Mouse (Mus musculus) testis, postnatal 10 days (tissue): ENCODE data around the gene Acvr1b.

Experiments used
- DNase-seq: peaks from one replicate; pipeline ENCODE4 v3.0.0; 2021; ENCODE audit warnings: low spot score

Gene Acvr1b

DNA sequence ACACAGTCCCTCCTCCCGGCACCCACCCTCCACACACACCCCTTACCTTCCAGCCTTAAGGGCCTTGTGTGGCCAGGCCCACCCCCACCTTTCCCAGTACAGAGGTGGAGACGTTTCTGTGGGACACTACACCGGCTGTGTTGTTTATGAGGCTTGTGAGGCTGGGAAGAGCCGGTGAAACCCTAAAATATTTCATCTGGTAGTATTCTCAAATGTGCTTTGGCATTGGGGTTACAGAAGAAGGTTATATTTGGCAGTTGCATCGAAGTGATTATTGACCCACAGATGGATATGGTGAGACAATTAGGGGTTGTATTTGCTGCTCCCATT lies 1.2 kb downstream of the Acvr1b start:
- no peak for DNase-seq

DNA sequence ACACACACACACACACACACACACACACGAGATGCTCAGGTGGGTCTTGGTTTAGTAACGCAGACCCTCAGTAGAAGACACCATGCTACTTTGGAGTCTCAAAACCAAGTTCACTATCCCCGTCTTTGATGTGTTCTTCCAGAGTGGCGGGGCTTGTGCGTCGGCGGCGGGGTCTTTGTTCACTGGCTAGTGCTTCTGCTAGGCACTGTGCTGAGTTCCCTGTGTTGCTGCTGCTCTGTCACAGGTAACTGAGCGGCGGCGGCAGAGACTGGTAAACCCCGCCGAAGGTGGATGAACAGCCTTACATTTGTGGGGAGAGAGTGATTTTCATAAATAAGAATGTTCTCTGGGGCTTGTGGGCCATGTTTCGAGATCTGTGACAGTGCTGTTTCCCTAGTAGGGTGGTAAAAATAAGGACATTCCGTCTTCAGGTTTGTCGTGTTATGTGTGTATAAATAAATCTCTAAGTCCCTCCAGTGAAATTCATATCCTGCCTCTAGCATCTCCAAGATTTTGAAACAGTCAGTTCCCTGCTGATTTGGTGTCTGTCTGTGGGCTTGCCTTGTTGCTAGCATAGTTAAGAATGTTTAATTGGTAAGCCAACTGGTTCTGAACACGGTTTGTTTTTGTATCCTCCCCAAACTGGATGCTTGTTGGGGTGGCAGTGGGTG lies 1.9 kb downstream of the Acvr1b start:
- DNase-seq, result no peak

DNA sequence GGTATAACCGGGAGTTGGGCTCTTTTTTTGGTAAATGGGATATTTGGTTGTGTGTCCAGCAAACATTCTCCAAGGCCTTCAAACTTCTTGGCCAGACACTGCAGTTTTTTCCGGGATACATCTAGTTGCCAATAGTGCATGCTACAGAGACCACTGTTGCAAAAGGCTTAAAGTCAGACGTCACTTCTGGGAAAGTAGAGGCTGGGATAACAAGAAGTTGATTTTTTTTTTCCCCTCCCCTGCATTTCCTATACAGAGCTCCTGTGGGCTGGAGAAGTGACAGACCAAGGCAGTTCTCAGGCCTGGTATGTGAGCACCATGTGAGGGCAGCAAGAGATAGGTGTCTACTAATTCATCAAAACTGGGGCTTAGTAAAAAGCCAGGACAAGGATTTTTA lies 2.4 kb downstream of the Acvr1b start:
- no peak for DNase-seq

DNA sequence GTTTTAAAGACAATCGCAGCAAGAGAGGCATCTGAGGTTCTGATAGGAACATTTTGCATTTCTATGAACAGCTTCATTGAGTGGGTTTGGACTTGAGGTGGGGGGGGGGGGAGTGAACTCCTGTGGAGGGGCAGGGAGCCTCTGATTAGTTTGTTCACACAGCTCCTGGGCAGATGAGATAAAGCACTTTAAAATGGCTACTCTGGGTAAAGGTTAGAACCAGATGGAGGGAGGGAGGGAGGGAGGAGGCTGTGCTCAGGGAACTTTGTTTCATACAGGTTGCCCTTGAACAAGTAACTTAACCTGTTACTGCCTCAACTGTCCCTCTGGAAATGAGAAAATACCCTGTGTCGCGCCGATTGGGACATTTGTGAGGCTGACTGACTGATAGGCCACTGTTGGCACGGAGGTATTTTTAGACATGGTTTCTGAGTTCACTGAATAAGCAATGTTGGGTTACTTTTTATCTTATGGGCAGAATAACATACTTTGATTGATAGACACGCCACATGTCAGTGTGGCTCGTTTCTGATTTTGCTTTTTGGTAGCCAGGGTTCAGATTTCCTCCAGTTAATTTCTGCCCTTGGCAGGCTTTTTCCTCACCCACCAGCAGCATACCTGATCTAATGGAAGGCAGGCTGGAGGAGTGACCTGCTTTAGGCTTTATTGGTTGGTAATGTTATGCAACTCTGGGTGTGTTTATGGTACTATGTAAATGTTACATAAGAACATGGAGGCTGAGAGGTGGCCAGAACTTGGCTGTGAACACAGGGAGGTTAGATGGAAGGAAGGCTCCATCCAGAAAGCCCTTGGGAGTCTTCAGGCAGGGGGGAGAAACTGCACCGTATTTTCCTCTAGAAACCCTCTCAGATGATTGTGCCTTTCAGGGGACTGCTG lies 3.2 kb downstream of the Acvr1b start:
- no peak for DNase-seq

DNA sequence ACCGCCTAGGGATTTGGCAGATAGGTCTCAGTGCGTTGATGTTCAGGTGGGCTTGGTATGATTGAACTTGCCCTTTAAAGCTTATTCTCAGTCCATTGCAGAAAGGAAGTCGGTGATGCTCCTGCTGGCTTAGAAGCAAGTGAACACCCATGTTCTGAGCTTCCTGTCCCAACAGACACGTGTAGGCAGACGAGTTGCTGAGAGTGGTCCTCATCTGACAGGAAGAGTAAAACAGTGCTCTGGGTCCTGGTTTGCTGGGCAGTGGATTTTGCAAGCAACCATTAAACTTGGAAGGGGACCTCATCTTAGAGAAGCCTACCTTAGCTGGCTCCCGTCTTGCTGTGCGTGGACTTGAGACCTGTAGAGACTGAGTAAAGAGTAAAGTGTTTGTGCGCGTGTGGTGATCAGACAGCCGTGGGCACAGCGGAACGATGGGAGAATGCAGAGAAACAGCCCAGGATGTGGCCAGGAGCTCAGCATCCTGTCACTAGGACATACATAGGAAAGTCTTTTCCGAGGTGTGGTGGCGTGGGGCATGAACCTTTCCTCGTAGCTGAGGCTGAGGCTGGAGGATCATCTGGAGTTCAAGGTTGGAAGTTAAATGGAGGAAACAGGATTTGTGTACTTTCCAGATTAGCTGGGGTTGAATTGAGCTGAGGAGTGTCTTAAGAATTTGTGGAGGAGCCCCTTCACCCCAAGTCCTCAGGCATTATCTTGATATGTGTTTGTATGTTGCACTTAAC lies 6.7 kb downstream of the Acvr1b start:
- DNase-seq, result no peak

DNA sequence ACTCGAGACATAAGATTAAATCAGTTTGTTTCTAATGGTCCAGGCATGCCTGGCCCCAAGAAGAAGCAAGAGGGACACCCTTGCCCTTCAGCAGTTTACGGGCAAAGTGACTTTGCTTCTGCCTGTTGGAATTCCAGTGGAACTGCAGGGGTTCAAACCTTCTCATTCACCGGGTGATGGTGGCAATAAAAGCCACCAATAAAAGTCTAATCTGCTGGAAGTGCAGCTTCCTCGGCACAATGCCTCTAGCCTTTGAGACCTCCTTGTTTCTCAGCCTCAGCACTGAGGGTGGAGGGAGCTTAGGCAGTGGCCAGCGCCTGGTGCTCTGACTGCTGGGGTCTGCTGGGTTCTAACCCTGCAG lies 7.2 kb downstream of the Acvr1b start:
- no peak for DNase-seq

DNA sequence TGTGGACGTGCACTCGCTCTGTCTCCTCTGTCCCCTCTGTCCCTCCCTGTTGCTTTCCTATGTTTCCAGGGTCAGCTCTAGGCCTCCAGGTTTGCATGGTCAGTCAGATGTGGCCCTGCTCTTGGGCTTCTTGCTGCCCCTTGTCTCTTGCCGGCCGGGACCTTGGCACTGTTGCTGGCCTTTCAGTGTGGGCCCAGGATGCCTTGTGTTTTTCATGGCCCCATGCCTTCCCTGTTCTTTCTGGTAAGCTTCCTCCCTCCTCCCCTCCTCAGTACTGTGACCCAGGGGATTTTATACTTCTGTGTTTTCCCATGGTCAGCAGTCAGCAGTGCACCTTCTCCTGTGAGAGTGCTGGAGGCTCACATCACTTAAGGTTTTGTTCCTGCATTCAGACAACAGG lies 7.6 kb downstream of the Acvr1b start:
- DNase-seq, result no peak

DNA sequence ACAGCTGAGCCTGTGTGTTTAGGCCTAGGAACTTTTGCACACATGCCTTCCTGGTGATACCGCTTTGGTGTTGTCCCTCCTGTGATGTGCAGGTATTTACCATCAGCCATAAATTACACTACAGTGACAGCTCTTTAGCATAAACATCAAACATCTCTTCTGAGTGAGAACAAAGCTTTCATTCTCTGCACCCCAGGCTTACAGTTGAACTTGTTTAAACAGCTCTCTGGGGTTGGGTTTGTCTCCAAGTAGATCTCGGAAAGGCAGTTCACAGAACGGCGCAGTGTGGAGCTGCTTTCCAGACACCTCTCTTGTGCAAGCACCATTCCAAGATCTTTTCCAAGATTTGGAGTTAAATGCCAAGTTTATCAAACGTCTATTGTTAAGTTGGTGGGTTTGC lies 8.8 kb downstream of the Acvr1b start:
- no peak for DNase-seq

DNA sequence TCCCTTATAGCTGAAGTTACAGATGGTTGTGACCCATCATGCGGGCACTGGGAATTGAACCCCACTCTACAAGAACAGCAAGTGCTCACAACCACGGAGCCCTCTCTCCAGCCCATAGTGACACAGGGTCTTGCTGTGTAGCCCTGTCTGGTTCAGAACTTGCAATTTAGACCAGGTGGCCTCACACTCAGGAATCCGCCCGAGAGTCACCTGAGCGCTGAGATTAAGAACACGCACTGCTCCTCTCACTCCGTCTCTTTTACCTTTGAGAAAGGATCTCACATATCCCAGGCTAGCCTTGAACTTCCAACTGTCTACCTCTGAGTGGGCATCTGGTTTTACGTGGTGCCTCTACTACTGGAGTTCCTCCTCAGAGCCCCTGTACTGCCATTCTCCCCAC lies 10.4 kb downstream of the Acvr1b start:
- no peak for DNase-seq

DNA sequence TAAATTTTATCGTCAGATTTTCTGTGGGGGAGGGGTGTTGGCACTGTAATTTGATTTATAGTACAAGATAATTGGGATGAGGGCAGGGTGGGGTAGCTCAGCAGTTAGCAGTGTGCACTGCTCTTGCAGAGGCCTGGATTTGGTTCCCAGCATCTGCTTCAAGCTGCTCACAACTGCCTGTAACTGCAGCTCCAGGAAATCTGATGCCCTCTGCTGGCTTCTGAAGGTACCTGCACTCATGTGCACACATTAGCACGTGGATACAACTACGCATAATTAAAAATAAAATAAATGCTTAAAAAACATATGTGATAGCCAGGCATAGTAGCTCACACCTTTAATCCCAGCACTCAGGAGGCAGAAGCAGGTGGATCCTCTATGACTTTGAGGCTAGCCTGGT lies 11.7 kb downstream of the Acvr1b start:
- no peak for DNase-seq

DNA sequence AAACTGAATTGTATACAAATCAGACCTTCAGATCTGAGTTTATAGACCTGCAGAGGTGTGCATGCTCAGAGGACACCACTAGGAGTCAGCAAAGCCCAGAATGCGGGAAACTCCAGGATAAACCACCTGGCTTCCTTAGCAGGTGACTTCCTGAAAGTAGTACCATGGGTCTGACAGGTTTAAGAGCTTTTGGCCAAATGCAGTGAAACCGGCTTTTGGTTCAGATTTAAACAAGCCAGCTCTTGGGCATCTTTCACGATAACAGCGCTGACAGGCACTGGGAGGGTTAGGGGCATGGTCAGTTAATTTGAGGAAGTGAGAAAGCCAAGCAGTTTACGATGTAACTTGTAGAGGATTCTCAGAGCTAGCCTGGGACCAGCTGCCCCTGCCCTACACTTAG lies 14.0 kb downstream of the Acvr1b start:
- no peak for DNase-seq

DNA sequence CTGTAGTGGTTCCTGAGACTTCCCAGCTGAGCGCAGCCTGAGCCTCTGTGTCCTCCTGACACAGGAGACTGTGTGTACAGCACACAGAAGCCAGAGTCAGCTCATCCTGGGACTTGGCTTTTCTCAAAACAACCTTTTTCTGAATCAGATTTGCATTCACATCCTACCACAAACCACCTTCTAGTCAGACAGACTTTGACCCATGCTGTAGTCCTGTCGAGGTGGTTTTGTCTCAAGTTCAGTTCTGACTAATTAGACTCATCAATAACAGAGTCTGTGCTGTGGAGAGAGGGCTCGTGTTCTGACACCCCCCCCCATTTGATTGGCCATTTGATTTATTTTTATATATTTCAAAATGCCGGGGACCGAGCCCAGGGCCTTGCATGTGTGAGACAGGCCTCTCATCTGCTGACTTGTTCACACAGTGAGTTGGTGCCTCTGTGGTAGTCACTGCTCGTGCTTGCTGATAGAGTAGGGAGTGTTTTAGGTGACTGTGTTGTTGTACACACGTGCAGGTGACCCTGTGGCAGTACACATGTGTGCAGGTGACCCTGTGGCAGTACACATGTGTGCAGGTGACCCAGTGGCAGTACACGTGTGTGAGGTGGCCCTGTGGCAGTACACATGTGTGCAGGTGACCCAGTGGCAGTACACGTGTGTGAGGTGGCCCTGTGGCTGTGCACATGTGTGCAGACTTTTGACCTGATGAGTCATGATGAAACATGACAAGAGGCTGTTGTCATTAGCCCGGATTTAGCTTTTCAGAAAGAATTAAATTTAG lies 16.3 kb downstream of the Acvr1b start:
- no peak for DNase-seq

DNA sequence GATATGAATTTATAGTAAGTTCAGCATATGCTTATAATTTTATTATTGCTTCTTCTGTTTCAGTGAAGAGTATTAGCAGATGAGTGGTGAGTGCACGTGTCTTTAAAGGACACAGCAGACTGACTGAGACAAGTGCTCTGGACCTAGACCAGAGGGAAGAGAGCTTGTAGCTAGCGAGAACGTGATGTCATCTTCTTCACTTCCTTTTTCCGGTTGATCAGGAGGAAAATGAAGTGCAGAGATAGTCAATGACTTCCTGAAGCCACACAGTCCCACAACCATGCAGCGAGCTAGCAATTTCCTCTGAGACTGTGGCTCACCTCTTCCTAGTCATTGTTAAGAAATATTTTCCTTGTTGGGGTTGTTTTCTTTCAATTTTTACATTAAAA lies 16.9 kb downstream of the Acvr1b start:
- no peak for DNase-seq

DNA sequence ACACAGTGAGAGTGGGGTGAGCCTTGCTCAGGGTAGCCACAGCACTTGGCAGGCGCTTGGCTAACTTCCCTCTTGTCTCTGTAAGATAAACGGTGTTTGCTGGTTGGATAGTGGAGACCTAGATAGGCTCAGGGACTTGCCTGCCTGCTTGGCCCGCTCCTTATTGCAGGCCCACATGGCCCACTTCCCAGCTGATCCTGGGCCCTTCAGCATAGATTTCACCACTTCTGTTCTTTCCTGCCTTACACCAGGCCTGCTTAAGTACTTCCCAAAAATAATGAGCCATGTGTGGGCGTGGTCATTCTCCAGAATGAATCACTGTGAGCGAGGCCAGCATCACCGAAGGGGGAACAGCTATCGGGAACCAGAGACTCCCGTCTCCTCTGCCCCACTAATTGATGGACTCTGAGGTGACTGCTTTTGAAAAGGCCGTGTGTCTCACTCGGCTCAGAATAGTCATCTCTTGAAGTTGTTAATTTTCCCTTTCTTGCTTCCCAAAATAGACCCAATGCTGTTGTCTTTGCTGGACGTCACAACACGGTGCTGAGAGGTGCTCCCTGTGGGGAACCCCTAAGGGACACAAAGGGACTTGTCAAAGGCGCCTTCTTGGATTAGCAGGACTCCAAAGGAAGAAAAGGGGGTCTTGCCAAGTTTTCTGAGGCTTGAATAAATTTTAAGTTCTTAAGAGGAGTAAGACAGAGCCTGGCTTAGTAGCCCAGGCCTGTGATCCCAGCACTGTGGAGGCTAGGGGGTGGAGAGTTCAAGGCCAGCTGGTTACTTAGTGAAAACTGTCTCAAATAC lies 17.8 kb downstream of the Acvr1b start:
- no peak for DNase-seq

DNA sequence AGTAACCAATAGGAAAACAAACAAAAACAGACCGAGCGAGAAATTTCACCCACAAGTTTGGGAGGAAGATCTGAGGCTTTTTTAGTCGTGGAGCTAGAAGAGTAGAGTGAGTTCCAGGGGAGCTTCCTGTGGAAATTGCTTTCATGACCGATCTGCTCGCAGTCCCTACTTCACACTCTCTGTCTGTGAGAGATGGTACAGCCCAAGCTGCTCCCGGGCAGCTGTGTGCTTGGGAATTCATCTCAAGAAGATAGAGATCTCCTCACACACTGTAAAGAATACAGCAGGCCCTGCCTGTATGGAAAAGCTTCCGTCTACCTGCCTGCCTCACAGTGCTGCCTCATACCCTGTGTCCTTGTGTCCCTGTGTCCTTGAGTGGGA lies 18.4 kb downstream of the Acvr1b start:
- no peak for DNase-seq

DNA sequence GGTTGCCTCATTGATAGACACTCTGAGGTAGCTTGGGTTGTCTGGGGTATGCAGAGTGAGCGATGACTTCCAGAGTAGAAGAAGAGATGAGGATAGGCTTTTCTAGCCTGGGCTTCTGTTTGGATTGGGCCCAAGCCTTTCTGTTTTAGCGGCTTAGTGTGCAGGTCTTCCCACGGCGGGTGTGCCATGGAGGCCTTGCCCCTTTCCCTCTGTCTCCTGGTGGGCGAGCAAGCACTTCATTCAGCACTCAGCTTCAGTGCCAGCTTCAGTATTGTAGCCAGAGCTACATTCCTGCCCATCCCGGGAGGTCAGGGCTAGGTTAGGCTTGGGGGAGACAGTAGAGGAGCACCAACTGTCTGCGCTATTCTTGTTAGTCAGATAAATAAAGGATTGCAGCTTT lies 18.8 kb downstream of the Acvr1b start:
- DNase-seq, result no peak

DNA sequence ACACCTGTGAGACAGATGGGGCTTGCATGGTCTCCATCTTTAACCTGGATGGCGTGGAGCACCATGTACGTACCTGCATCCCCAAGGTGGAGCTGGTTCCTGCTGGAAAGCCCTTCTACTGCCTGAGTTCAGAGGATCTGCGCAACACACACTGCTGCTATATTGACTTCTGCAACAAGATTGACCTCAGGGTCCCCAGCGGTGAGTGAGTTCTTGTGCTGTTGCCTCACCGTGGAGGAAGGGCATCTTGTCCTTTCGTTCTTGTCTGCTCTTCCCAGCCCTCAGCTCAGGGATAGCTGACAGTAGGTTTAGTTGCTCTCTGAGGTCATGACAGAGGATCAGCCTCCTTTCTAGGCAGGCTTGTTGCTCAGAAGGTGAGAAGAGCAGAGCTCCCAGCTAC lies 20.1 kb downstream of the Acvr1b start:
- no peak for DNase-seq

DNA sequence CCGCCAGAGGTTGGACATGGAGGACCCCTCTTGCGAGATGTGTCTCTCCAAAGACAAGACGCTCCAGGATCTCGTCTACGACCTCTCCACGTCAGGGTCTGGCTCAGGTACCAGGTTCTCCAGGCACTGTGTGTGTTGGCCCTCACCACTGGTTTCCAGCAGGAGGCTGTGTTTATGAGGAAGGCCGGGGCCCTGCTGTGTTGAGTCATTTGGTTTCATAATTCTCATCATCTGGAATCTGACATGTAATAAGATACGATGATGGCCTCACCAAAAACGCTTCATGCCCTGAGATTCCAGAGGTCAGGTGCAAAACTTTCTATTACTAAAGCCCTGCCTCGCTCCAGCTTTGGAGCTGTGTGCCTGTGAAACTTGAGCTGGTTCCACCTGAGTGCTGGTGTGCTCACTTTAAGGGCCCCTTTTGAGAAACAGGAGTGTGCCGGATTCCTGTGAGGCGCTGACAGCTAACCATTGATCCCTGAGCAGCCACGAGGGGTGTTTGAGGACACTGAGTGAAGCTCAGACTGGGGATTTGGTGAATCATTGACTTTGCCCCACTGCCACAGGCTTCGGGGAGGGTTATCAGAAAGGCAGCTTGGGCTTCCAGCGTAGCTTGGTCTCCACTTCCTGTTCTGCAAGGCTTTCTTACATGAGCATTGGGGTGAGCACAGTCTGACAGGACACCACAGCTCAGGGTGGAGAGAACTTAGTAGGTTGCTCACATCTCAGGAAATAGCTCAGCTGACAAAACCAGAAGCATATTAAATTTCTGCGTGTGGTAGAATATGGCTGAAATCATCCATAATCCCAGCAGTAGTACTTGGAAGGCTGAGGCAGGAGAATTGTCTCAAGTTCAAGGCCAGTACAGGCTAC lies 21.3 kb downstream of the Acvr1b start:
- no peak for DNase-seq

DNA sequence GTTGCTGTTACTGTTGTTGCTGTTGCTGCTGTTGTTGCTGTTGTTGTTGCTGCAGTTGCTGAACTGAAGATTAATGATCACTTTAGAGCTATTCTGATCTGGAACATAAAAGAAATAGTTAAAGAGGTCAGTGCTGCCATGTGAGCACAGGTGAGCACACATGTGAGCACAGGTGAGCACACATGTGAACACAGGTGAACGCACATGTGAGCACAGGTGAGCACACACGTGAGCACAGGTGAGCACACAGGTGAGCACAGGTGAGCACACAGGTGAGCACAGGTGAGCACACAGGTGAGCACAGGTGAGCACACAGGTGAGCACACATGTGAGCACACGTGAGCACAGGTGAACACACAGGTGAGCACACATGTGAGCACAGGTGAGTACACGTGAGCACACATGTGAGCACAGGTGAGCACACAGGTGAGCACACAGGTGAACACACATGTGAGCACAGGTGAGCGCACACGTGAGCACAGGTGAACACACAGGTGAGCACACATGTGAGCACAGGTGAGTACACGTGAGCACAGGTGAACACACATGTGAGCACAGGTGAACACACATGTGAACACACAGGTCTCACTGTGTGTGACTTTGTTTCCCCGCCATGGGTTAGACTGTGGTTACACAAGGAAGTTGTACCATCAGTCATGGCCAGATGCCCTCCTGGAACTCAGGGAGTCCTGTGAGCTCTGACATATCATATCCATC lies 22.4 kb downstream of the Acvr1b start:
- no peak for DNase-seq

DNA sequence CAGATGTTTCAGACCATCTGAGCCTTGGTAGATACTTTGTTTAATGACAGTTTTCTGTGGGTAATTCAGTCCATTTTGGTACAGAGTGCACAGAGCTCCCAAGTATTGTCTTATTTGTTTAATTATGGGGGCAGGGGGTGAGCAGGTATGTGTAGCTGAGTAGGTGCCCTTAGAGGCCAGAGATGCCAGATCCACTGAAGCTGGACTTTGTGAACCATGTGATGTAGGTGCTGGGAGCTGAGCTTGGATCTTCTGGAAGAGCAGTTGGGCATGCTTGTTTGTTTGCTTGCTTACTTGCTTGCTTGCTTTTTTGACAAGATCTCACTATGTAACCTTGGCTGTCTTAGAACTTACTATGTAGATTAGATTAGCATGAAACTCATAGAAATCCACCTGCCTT lies 23.1 kb downstream of the Acvr1b start:
- DNase-seq, result no peak
